ENCODE assay signal across 11 mouse cellular contexts in the genomic region with DNA sequence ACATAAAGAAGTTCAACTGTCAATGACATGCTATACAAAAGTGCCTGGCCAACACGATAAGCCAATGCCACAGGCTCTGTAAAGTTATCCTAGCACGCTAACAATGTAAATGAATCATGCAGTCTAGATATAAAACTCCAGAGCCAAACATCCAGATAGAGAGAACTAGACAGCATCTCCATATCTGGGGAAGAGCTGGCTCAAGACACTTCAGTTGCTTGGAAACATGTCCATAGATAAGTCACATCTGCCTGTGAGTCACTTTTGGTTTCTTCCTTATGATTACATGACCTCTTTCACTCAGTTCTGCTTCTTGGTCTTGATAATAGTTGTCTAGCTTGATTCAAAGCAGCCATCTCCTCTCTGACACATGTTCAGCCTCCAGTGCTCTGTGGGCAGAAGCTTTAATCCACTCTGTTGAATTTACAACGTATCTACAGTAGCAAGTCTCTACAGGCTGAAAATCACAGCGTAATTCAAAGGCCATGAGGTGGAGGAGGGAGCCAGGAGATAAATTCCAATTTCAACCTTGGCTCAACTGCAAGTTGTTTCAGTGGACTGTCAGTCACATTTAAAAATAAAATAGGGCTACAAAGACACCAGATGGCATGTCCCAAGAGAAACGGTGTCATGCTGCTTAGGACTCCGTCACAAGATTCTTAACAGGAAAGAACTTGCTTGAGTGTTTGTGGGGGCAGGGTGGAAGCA.
DNase-seq lines count a peak whose midpoint lies in the region; ATAC-seq lines count a peak whose summit lies in the region.
"Had no signal": no experiment of that assay in that cellular context is flagged by ENCODE, and none has a peak within 500 bp of the region (broad histone marks: within the 10 kb centered on the region; RNA-seq: fewer than 3 reads in every experiment).

No protein-coding gene starts in this region.

- H3K36me3 ChIP-seq in stomach, embryonic 15.5 days, result no peaks in the 10 kb centered on the region
- H3K36me3 ChIP-seq in liver, embryonic 11.5 days (ENCODE audit: control insufficient read depth, insufficient read depth, low read length), result no peaks in the 10 kb centered on the region

- intact Hi-C loops in gastrocnemius, postnatal 14 days (cut with DNase I; ENCODE audit: low total_unique reads), result no loop called here
- intact Hi-C loops in left cerebral cortex, postnatal 4 days (cut with DNase I), result no loop called here

- H3K27ac ChIP-seq in stomach, embryonic 15.5 days, result no peak overlapping the region
- no peak overlapping the region for H3K27ac ChIP-seq in liver, embryonic 11.5 days (ENCODE audit: low read depth, low read length)
- H3K27ac ChIP-seq: limb, embryonic 13.5 days had no signal

- peak; percentile 57 for DNase-seq in gastrocnemius, adult 18-20 months (ENCODE audit: low spot score)
- no peak for DNase-seq in gastrocnemius, postnatal 14 days
- peak; percentile 19 for DNase-seq in left cerebral cortex, postnatal 4 days
- no peak for DNase-seq in left cerebral cortex, adult 8-10 months (ENCODE audit: low spot score in 2 of 2)
- peak; percentile 62 for DNase-seq in cerebellum, adult 9-11 months
- DNase-seq in adrenal gland, postnatal 14 days, result no peak
- no peak for DNase-seq in liver, embryonic 11.5 days (ENCODE audit: low spot score)
- DNase-seq: lung, adult 2 months had no signal

- ATAC-seq in stomach, embryonic 15.5 days (ENCODE audit: insufficient read depth, low FRiP score, low read depth), result peak; percentile 37; the same call in 1 of the 2 replicates
- no peak for ATAC-seq in liver, embryonic 11.5 days (replicated peaks; ENCODE audit: low FRiP score)
- ATAC-seq: hindbrain, embryonic 16.5 days had no signal

- no peaks in the 10 kb centered on the region for H3K4me1 ChIP-seq in stomach, embryonic 15.5 days
- H3K4me1 ChIP-seq in liver, embryonic 11.5 days (replicated peaks; ENCODE audit: control insufficient read depth, insufficient read depth, low read length), result no peaks in the 10 kb centered on the region

- H3K27me3 ChIP-seq in stomach, embryonic 15.5 days (replicated peaks), result no peaks in the 10 kb centered on the region
- H3K27me3 ChIP-seq in liver, embryonic 11.5 days (replicated peaks; ENCODE audit: control insufficient read depth, insufficient read depth, low read length), result no peaks in the 10 kb centered on the region
- H3K27me3 ChIP-seq: limb, embryonic 13.5 days had no signal

- H3K9ac ChIP-seq in stomach, embryonic 15.5 days, result no peak overlapping the region
- no peak overlapping the region for H3K9ac ChIP-seq in liver, embryonic 11.5 days (ENCODE audit: low read depth, low read length)
- H3K9ac ChIP-seq: limb, embryonic 13.5 days had no signal

- no peak overlapping the region for H3K4me3 ChIP-seq in stomach, embryonic 15.5 days (replicated peaks)
- H3K4me3 ChIP-seq in liver, embryonic 11.5 days (ENCODE audit: low read depth, low read length), result no peak overlapping the region
- H3K4me3 ChIP-seq: limb, embryonic 13.5 days had no signal

- H3K9me3 ChIP-seq in stomach, embryonic 15.5 days, result no peaks in the 10 kb centered on the region
- H3K9me3 ChIP-seq in liver, embryonic 11.5 days (ENCODE audit: control insufficient read depth, low read length), result no peaks in the 10 kb centered on the region
- H3K9me3 ChIP-seq: limb, embryonic 13.5 days had no signal

- WGBS in stomach, embryonic 15.5 days, result 70% methylated on average over 6 of the region's 6 CpGs
- 72% methylated on average over 6 of the region's 6 CpGs for WGBS in liver, embryonic 11.5 days

- H3K4me2 ChIP-seq in stomach, embryonic 15.5 days, result no peak overlapping the region
- no peak overlapping the region for H3K4me2 ChIP-seq in liver, embryonic 11.5 days
- H3K4me2 ChIP-seq: limb, embryonic 13.5 days had no signal

Comparison
In these comparisons a context has a peak if more than half of its experiments do, and no peak if none do; other contexts are left out.
1. DNase-seq: peak in gastrocnemius, adult 18-20 months (single experiment), left cerebral cortex, postnatal 4 days (single experiment) and cerebellum, adult 9-11 months (single experiment); none in gastrocnemius, postnatal 14 days (single experiment), left cerebral cortex, adult 8-10 months (0 of 2), adrenal gland, postnatal 14 days (single experiment) and liver, embryonic 11.5 days (single experiment).